Mouse (Mus musculus) liver, postnatal 0 days (tissue): ENCODE results near the gene Ralgapa2. TPM values are rescaled to one million over a fixed set of nuclear protein-coding genes. Genes with fewer than 3 reads are reported as not detected.

Experiments used
- ATAC-seq: fragments of 200-750 bp; cut with Nextera tagmentation; 2 replicates; pipeline ENCODE4 v1.8.0; 2017; ENCODE audit warnings: mild to moderate bottlenecking, moderate library complexity
- DNase-seq: peaks from one replicate; pipeline ENCODE4 v3.0.0-alpha.2; 2016
- H3K27ac ChIP-seq: fragments of 300-500 bp; sonication (generic); 2 replicates; pipeline ENCODE4 v1.5.1; 2014; ENCODE audit warnings: antibody characterized with exemption, moderate library complexity, mild to moderate bottlenecking, low read depth
- H3K27me3 ChIP-seq: fragments of 300-500 bp; sonication (generic); 2 replicates; pipeline ENCODE4 v1.6.1; 2014; ENCODE audit warnings: low read length, control low read depth, mixed read lengths; ENCODE audit not compliant: insufficient read depth
- H3K36me3 ChIP-seq: fragments of 300-500 bp; sonication (generic); replicated peaks from 2 replicates; pipeline ENCODE4 v1.6.1; 2014; ENCODE audit warnings: mild to moderate bottlenecking, control low read depth, low read length, moderate library complexity, mixed read lengths; ENCODE audit not compliant: insufficient read depth
- H3K4me1 ChIP-seq: fragments of 300-500 bp; sonication (generic); 2 replicates; pipeline ENCODE4 v1.6.1; 2014; ENCODE audit warnings: antibody characterized with exemption, mild to moderate bottlenecking, control low read depth; ENCODE audit not compliant: insufficient read depth
- H3K4me2 ChIP-seq: fragments of 300-500 bp; sonication (generic); 2 replicates; pipeline ENCODE4 v1.6.1; 2014; ENCODE audit warnings: low read depth, mild to moderate bottlenecking, low read length, moderate library complexity, mixed read lengths
- H3K4me3 ChIP-seq: fragments of 300-500 bp; sonication (generic); 2 replicates; pipeline ENCODE4 v1.5.1; 2014; ENCODE audit warnings: low read depth, low read length
- H3K9ac ChIP-seq: fragments of 300-500 bp; sonication (generic); replicated peaks from 2 replicates; pipeline ENCODE4 v1.6.1; 2014; ENCODE audit warnings: mild to moderate bottlenecking, moderate library complexity
- H3K9me3 ChIP-seq: fragments of 300-500 bp; sonication (generic); 2 replicates; pipeline ENCODE4 v1.6.1; 2016; ENCODE audit warnings: mild to moderate bottlenecking, control low read depth, low read length, mixed read lengths
- CTCF ChIP-seq: sonication (generic); IDR thresholded peaks from 2 replicates; pipeline ENCODE4 v1.5.1; 2016; ENCODE audit warnings: antibody characterized with exemption, low read depth
- EP300 ChIP-seq: IDR thresholded peaks from 2 replicates; pipeline ENCODE4 v1.6.1; 2016; ENCODE audit warnings: antibody characterized with exemption, low read depth, mild to moderate bottlenecking
- WGBS: fragments of 180-500 bp; shearing (Covaris S2); extraction: QIAGEN DNeasy Blood & Tissue Kit; methylation state at CpG from one replicate; pipeline ENCODE4 v1.1.7; 2014; ENCODE audit not compliant: insufficient replicate concordance; 5-methylcytosine and 5-hydroxymethylcytosine counted together
- polyA plus RNA-seq: library from polyadenylated mRNA; unstranded; fragments of >200 nt; fragmentation: Nextera tagmentation; extraction: Ambion mirVana; gene quantifications from 2 replicates; pipeline ENCODE4 v1.2.1, GENCODE M21; 2015

The Ralgapa2 gene
- polyA plus RNA-seq, 1 experiment from 2014 or later = 4.1 TPM

- ATAC-seq (0 out of 2 replicates have a peak, but pooled peaks have one; percentile 40), DNase-seq (peak; percentile 39)
- peak within 1 kb of the TSS; percentile 45 for H3K4me3 ChIP-seq
- H3K36me3 ChIP-seq = no peaks in the 10 kb centered on the region
- H3K27ac ChIP-seq = no peak within 1 kb of the TSS
- TF ChIP-seq CTCF = no peak
- TF ChIP-seq EP300 = no peak
- peaks cover 29% of the 10 kb centered on the region for H3K4me1 ChIP-seq
- H3K4me2 ChIP-seq = peak within 1 kb of the TSS; percentile 66
- 1% methylated on average over 66 of the region's 86 CpGs for WGBS
- no peak within 1 kb of the TSS for H3K9ac ChIP-seq
- no peaks in the 10 kb centered on the region for H3K9me3 ChIP-seq
- H3K27me3 ChIP-seq = peaks cover 89% of the 10 kb centered on the region
Measured at GRCm38 (mm10) chr2:146221076-146221928, 290.8 kb downstream of the Ralgapa2 start, which contains the start of gene Insm1. Gene Insm1, plus strand, starts transcription at chr2:146221921.

- TF ChIP-seq EP300 (no peak), CTCF (no peak)
- WGBS = 1% methylated on average over 21 of the region's 24 CpGs
- Histone ChIP-seq H3K4me1 (peaks cover 29% of the 10 kb centered on the region), H3K9me3 (no peaks in the 10 kb centered on the region), H3K9ac (no peak overlapping the region), H3K4me3 (peak overlapping the region; percentile 45; the same call in 1 of the 2 replicates), H3K27me3 (peaks cover 88% of the 10 kb centered on the region), H3K27ac (no peak overlapping the region), H3K36me3 (no peaks in the 10 kb centered on the region), H3K4me2 (no peak overlapping the region)
- ATAC-seq (no peak), DNase-seq (no peak)
Measured at GRCm38 (mm10) chr2:146220591-146221075, 291.5 kb downstream of the Ralgapa2 start.

GRCm38 (mm10) chr2:146219791-146220190, 292.4 kb downstream of the Ralgapa2 start:
- H3K4me1 ChIP-seq = peaks cover 29% of the 10 kb centered on the region
- WGBS = 12% methylated on average over 11 of the region's 11 CpGs

GRCm38 (mm10) chr2:146218881-146219535, 293.1 kb downstream of the Ralgapa2 start:
- DNase-seq = no peak
- Histone ChIP-seq H3K4me2 (no peak overlapping the region), H3K4me1 (peaks cover 29% of the 10 kb centered on the region), H3K36me3 (no peaks in the 10 kb centered on the region), H3K4me3 (no peak overlapping the region), H3K9me3 (no peaks in the 10 kb centered on the region), H3K27ac (no peak overlapping the region), H3K27me3 (peaks cover 77% of the 10 kb centered on the region), H3K9ac (no peak overlapping the region)
- 8% methylated on average over 19 of the region's 19 CpGs for WGBS
- no peak for ATAC-seq
- TF ChIP-seq CTCF (no peak), EP300 (no peak)

More at GRCm38 (mm10) chr2:146219791-146220190, 292.4 kb downstream of the Ralgapa2 start:
- ATAC-seq (no peak), DNase-seq (no peak)
- Histone ChIP-seq H3K9me3 (no peaks in the 10 kb centered on the region), H3K27me3 (peaks cover 84% of the 10 kb centered on the region), H3K27ac (no peak overlapping the region), H3K36me3 (no peaks in the 10 kb centered on the region), H3K4me3 (no peak overlapping the region), H3K4me2 (no peak overlapping the region), H3K9ac (no peak overlapping the region)
- no peak for TF ChIP-seq EP300
- TF ChIP-seq CTCF = no peak

- Histone ChIP-seq H3K36me3 (no peaks in the 10 kb centered on the region), H3K9ac (no peak overlapping the region), H3K27ac (no peak overlapping the region), H3K27me3 (peaks cover 69% of the 10 kb centered on the region), H3K4me3 (peak overlapping the region; percentile 22), H3K4me1 (peaks cover 25% of the 10 kb centered on the region), H3K9me3 (no peaks in the 10 kb centered on the region), H3K4me2 (peak overlapping the region; percentile 56)
- no peak for TF ChIP-seq EP300
- no peak for DNase-seq
- ATAC-seq = no peak
- WGBS = 3% methylated on average over 39 of the region's 40 CpGs
Measured at GRCm38 (mm10) chr2:146218161-146218691, 293.9 kb downstream of the Ralgapa2 start.
